ENCODE assay signal across 27 mouse cellular contexts in genomic region chr8:18316488-18316887, GRCm38 (mm10).
DNase-seq lines count a peak whose midpoint lies in the region; ATAC-seq and TF ChIP-seq lines count a peak whose summit lies in the region.
"Had no signal": no experiment of that assay in that cellular context is flagged by ENCODE, and none has a peak within 500 bp of the region (broad histone marks: within the 10 kb centered on the region; RNA-seq: fewer than 3 reads in every experiment).

No protein-coding gene starts in this region.

- H3K27me3 ChIP-seq in embryonic facial prominence, embryonic 12.5 days, result no peaks in the 10 kb centered on the region
- no peaks in the 10 kb centered on the region for H3K27me3 ChIP-seq in embryonic facial prominence, embryonic 10.5 days (replicated peaks; ENCODE audit: low read depth, poor library complexity, severe bottlenecking)
- H3K27me3 ChIP-seq in hindbrain, embryonic 15.5 days, result no peaks in the 10 kb centered on the region
- no peaks in the 10 kb centered on the region for H3K27me3 ChIP-seq in hindbrain, embryonic 11.5 days (ENCODE audit: control insufficient read depth, insufficient read depth, low read length)
- H3K27me3 ChIP-seq in midbrain, embryonic 15.5 days (replicated peaks), result no peaks in the 10 kb centered on the region
- H3K27me3 ChIP-seq in midbrain, embryonic 11.5 days (ENCODE audit: control insufficient read depth, insufficient read depth, low read length), result no peaks in the 10 kb centered on the region
- H3K27me3 ChIP-seq: embryonic facial prominence, embryonic 15.5 days; heart, embryonic 12.5 days; kidney, embryonic 15.5 days; limb, embryonic 15.5 days had no signal

- no peak overlapping the region for H3K9ac ChIP-seq in embryonic facial prominence, embryonic 12.5 days
- H3K9ac ChIP-seq in hindbrain, embryonic 15.5 days, result no peak overlapping the region
- no peak overlapping the region for H3K9ac ChIP-seq in hindbrain, embryonic 11.5 days (ENCODE audit: low read depth, low read length)
- no peak overlapping the region for H3K9ac ChIP-seq in midbrain, embryonic 15.5 days
- no peak overlapping the region for H3K9ac ChIP-seq in midbrain, embryonic 11.5 days (ENCODE audit: low read length)
- H3K9ac ChIP-seq: embryonic facial prominence, embryonic 15.5 days; heart, embryonic 12.5 days; kidney, embryonic 15.5 days; limb, embryonic 15.5 days; liver, embryonic 14.5 days; lung, embryonic 14.5 days had no signal

- no peaks in the 10 kb centered on the region for H3K4me1 ChIP-seq in embryonic facial prominence, embryonic 12.5 days
- H3K4me1 ChIP-seq in embryonic facial prominence, embryonic 10.5 days, result no peaks in the 10 kb centered on the region
- no peaks in the 10 kb centered on the region; the same call in 1 of the 2 replicates for H3K4me1 ChIP-seq in hindbrain, embryonic 15.5 days (replicated peaks)
- no peaks in the 10 kb centered on the region for H3K4me1 ChIP-seq in hindbrain, embryonic 11.5 days (replicated peaks; ENCODE audit: control insufficient read depth, insufficient read depth, low read length)
- H3K4me1 ChIP-seq in midbrain, embryonic 15.5 days, result 0 out of 2 replicates have a peak, but pooled peaks cover 3% of the 10 kb centered on the region
- no peaks in the 10 kb centered on the region for H3K4me1 ChIP-seq in midbrain, embryonic 11.5 days (ENCODE audit: control insufficient read depth, insufficient read depth, low read length)
- H3K4me1 ChIP-seq: embryonic facial prominence, embryonic 15.5 days; heart, embryonic 12.5 days; kidney, embryonic 15.5 days; limb, embryonic 15.5 days had no signal

- ATAC-seq in embryonic facial prominence, embryonic 12.5 days (ENCODE audit: insufficient number of reproducible peaks, insufficient read depth, low FRiP score, low TSS enrichment), result peak; percentile 64; the same call in 1 of the 2 replicates
- ATAC-seq in hindbrain, embryonic 15.5 days (ENCODE audit: low FRiP score, low read depth), result 0 out of 2 replicates have a peak, but pooled peaks have one; percentile 38
- no peak for ATAC-seq in hindbrain, embryonic 11.5 days (ENCODE audit: low FRiP score)
- ATAC-seq in midbrain, embryonic 15.5 days (replicated peaks), result peak; percentile 75
- ATAC-seq in midbrain, embryonic 11.5 days (ENCODE audit: low FRiP score), result no peak
- ATAC-seq: Patski had no signal

- no peaks in the 10 kb centered on the region for H3K9me3 ChIP-seq in embryonic facial prominence, embryonic 12.5 days
- no peaks in the 10 kb centered on the region for H3K9me3 ChIP-seq in embryonic facial prominence, embryonic 10.5 days
- H3K9me3 ChIP-seq in hindbrain, embryonic 15.5 days, result no peaks in the 10 kb centered on the region
- no peaks in the 10 kb centered on the region for H3K9me3 ChIP-seq in hindbrain, embryonic 11.5 days (ENCODE audit: control insufficient read depth, low read length)
- no peaks in the 10 kb centered on the region for H3K9me3 ChIP-seq in midbrain, embryonic 15.5 days
- no peaks in the 10 kb centered on the region for H3K9me3 ChIP-seq in midbrain, embryonic 11.5 days (ENCODE audit: control insufficient read depth, low read length)
- H3K9me3 ChIP-seq: embryonic facial prominence, embryonic 15.5 days; G1E; heart, embryonic 12.5 days; kidney, embryonic 15.5 days; limb, embryonic 15.5 days had no signal

- no peak overlapping the region for H3K27ac ChIP-seq in embryonic facial prominence, embryonic 12.5 days
- no peak overlapping the region for H3K27ac ChIP-seq in embryonic facial prominence, embryonic 10.5 days (replicated peaks)
- no peak overlapping the region for H3K27ac ChIP-seq in hindbrain, embryonic 15.5 days (replicated peaks)
- no peak overlapping the region for H3K27ac ChIP-seq in hindbrain, embryonic 11.5 days (ENCODE audit: low read depth, low read length)
- H3K27ac ChIP-seq in midbrain, embryonic 15.5 days, result no peak overlapping the region
- H3K27ac ChIP-seq in midbrain, embryonic 11.5 days (ENCODE audit: low read depth, low read length), result no peak overlapping the region
- H3K27ac ChIP-seq: embryonic facial prominence, embryonic 15.5 days; kidney, embryonic 15.5 days; limb, embryonic 15.5 days; liver, embryonic 14.5 days had no signal

- 67% methylated on average over 2 of the region's 2 CpGs for WGBS in embryonic facial prominence, embryonic 12.5 days
- 75% methylated on average over 2 of the region's 2 CpGs for WGBS in embryonic facial prominence, embryonic 10.5 days
- WGBS in hindbrain, embryonic 15.5 days, result 63% methylated on average over 2 of the region's 2 CpGs
- WGBS in hindbrain, embryonic 11.5 days, result 81% methylated on average over 2 of the region's 2 CpGs
- WGBS in midbrain, embryonic 15.5 days, result 60% methylated on average over 2 of the region's 2 CpGs
- 75% methylated on average over 2 of the region's 2 CpGs for WGBS in midbrain, embryonic 11.5 days

- H3K4me2 ChIP-seq in embryonic facial prominence, embryonic 12.5 days (replicated peaks), result no peak overlapping the region
- H3K4me2 ChIP-seq in hindbrain, embryonic 15.5 days, result no peak overlapping the region
- no peak overlapping the region for H3K4me2 ChIP-seq in hindbrain, embryonic 11.5 days (replicated peaks; ENCODE audit: low read depth, low read length)
- H3K4me2 ChIP-seq in midbrain, embryonic 15.5 days, result no peak overlapping the region
- H3K4me2 ChIP-seq in midbrain, embryonic 11.5 days, result no peak overlapping the region
- H3K4me2 ChIP-seq: embryonic facial prominence, embryonic 15.5 days; heart, embryonic 12.5 days; kidney, embryonic 15.5 days; limb, embryonic 15.5 days; lung, embryonic 14.5 days had no signal

- no peak for TF ChIP-seq CTCF in brain, embryonic 14.5 days (IDR thresholded peaks at IDR 0.05; ENCODE audit: borderline replicate concordance, extremely low read depth, insufficient read depth, insufficient read length)

- no peak overlapping the region for H3K4me3 ChIP-seq in embryonic facial prominence, embryonic 12.5 days
- H3K4me3 ChIP-seq in embryonic facial prominence, embryonic 10.5 days, result no peak overlapping the region
- no peak overlapping the region for H3K4me3 ChIP-seq in hindbrain, embryonic 15.5 days
- no peak overlapping the region for H3K4me3 ChIP-seq in hindbrain, embryonic 11.5 days (ENCODE audit: low read depth, low read length)
- H3K4me3 ChIP-seq in midbrain, embryonic 15.5 days, result no peak overlapping the region
- no peak overlapping the region for H3K4me3 ChIP-seq in midbrain, embryonic 11.5 days (ENCODE audit: low read depth, low read length)
- H3K4me3 ChIP-seq: embryonic facial prominence, embryonic 15.5 days; heart, embryonic 12.5 days; kidney, embryonic 15.5 days; limb, embryonic 15.5 days had no signal

- no peak for DNase-seq in embryonic facial prominence, embryonic 10.5 days (ENCODE audit: low spot score)
- DNase-seq in hindbrain, embryonic 11.5 days (ENCODE audit: low spot score), result no peak
- DNase-seq in midbrain, embryonic 11.5 days (ENCODE audit: low spot score, missing footprints), result no peak
- peak; percentile 43 for DNase-seq in brain, embryonic 14.5 days (ENCODE audit: low read depth)
- DNase-seq in heart, adult 18-20 months, result no peak
- DNase-seq: adrenal gland, postnatal 36 days; B cell, adult 2 months; cerebellum, adult 9-10 months; gastrocnemius, postnatal 10 days; heart, adult 11 months; heart, postnatal 10 days; kidney, adult 11 months; layer of hippocampus, adult 9-11 months; lung, embryonic 14.5 days; retina, postnatal 1 day; right cerebral cortex, postnatal 4 days; thymus, postnatal 14 days had no signal

- no peaks in the 10 kb centered on the region for H3K36me3 ChIP-seq in embryonic facial prominence, embryonic 12.5 days
- H3K36me3 ChIP-seq in embryonic facial prominence, embryonic 10.5 days (replicated peaks), result no peaks in the 10 kb centered on the region
- no peaks in the 10 kb centered on the region for H3K36me3 ChIP-seq in hindbrain, embryonic 15.5 days
- H3K36me3 ChIP-seq in hindbrain, embryonic 11.5 days (ENCODE audit: control insufficient read depth, insufficient read depth, low read length), result no peaks in the 10 kb centered on the region
- no peaks in the 10 kb centered on the region for H3K36me3 ChIP-seq in midbrain, embryonic 15.5 days (replicated peaks)
- no peaks in the 10 kb centered on the region for H3K36me3 ChIP-seq in midbrain, embryonic 11.5 days (ENCODE audit: control insufficient read depth, insufficient read depth, low read length)
- H3K36me3 ChIP-seq: embryonic facial prominence, embryonic 15.5 days; G1E; heart, embryonic 12.5 days; kidney, embryonic 15.5 days; limb, embryonic 15.5 days had no signal

- no peak for TF ChIP-seq POLR2A in brain, embryonic 14.5 days (IDR thresholded peaks at IDR 0.05; ENCODE audit: borderline replicate concordance, extremely low read depth, insufficient read depth, insufficient read length, poor library complexity, severe bottlenecking)

Comparison
In these comparisons a context has a peak if more than half of its experiments do, and no peak if none do; other contexts are left out.
1. ATAC-seq: peak in embryonic facial prominence, embryonic 12.5 days (single experiment), hindbrain, embryonic 15.5 days (single experiment) and midbrain, embryonic 15.5 days (single experiment); none in hindbrain, embryonic 11.5 days (single experiment) and midbrain, embryonic 11.5 days (single experiment).